Mouse (Mus musculus) spleen, adult 10 weeks (tissue): ENCODE data around the gene Iffo2. TPM values are rescaled to one million over a fixed set of nuclear protein-coding genes. Genes with fewer than 3 reads are reported as not detected.

Source experiments
- polyA plus RNA-seq: library from polyadenylated mRNA; stranded (reverse); fragments of 350-450 nt; fragmentation: Illumina TruSeq; extraction: RNeasy Lipid Tissue Mini Kit (QIAGEN cat#74804); gene quantifications from one replicate; pipeline ENCODE4 v1.2.3, GENCODE M21; 2015; ENCODE audit warnings: low replicate concordance; ENCODE audit not compliant: insufficient read depth

Gene Iffo2
- 6.7 TPM for polyA plus RNA-seq

GRCm38 (mm10) chr4:139530248-139530647 is at the start of gene Iffo2:
Gene Iffo2 (plus strand): TSS chr4:139530548.

GRCm38 (mm10) chr4:139602357-139603244 is 72.3 kb downstream of the Iffo2 start, which contains the start of gene Gm21969:
Gene Gm21969 (plus strand): TSS chr4:139603186.

GRCm38 (mm10) chr4:139622373-139623282 is 92.3 kb downstream of the Iffo2 start, which contains the start of gene Aldh4a1:
Gene Aldh4a1 (plus strand): TSS chr4:139622866.

GRCm38 (mm10) chr4:139653238-139653637 is 122.9 kb downstream of the Iffo2 start, which contains the start of gene Tas1r2:
Gene Tas1r2 (plus strand): TSS chr4:139653538.

Other genes with a start within 250 kb of the Iffo2 start
- gene Pqlc2, start 219.8 kb upstream of the Iffo2 start, polyA plus RNA-seq, result 15.2 TPM
- 10.0 TPM for gene Akr7a5, start 219.8 kb upstream of the Iffo2 start, polyA plus RNA-seq
- gene Mrto4, start 178.0 kb upstream of the Iffo2 start, polyA plus RNA-seq, result 47.5 TPM
- gene Emc1, start 178.0 kb upstream of the Iffo2 start, polyA plus RNA-seq, result 17.8 TPM
- 52.5 TPM for gene Ubr4, start 177.9 kb upstream of the Iffo2 start, polyA plus RNA-seq
- not detected for gene Gm21969, start 72.6 kb downstream of the Iffo2 start, polyA plus RNA-seq
- 8.1 TPM for gene Aldh4a1, start 92.3 kb downstream of the Iffo2 start, polyA plus RNA-seq
- gene Tas1r2, start 123.0 kb downstream of the Iffo2 start, polyA plus RNA-seq, result not detected